Mouse (Mus musculus) C2C12 (cell line): ENCODE measurements around the gene Parp9. TPM values are rescaled to one million over a fixed set of nuclear protein-coding genes. Genes with fewer than 3 reads are reported as not detected.

Experiments used
- H3K27me3 ChIP-seq: one replicate; pipeline ENCODE4 v1.6.1; 2011; ENCODE audit not compliant: control insufficient read depth, insufficient read depth, insufficient read length
- H3K36me3 ChIP-seq: one replicate; pipeline ENCODE4 v1.6.1; 2011; ENCODE audit not compliant: control insufficient read depth, insufficient read depth
- H3K4me3 ChIP-seq: one replicate; pipeline ENCODE4 v1.5.1; 2011; ENCODE audit warnings: mild to moderate bottlenecking, control low read depth; ENCODE audit not compliant: poor library complexity, insufficient read depth, severe bottlenecking
- H3K79me2 ChIP-seq: one replicate; pipeline ENCODE4 v1.6.1; 2011; ENCODE audit not compliant: control insufficient read depth, insufficient read depth
- H3K79me3 ChIP-seq: one replicate; pipeline ENCODE4 v1.6.1; 2011; ENCODE audit warnings: low read depth, control low read depth
- H3ac ChIP-seq: one replicate; pipeline ENCODE3; 2011; ENCODE audit warnings: low read depth; ENCODE audit not compliant: control insufficient read depth, insufficient read length
- CEBPB ChIP-seq: IDR thresholded peaks from one replicate; pipeline ENCODE4 v1.6.1; 2011; ENCODE audit warnings: low read depth, mild to moderate bottlenecking, control low read depth, moderate library complexity
- CTCF ChIP-seq: IDR thresholded peaks from one replicate; pipeline ENCODE4 v1.5.1; 2011; ENCODE audit not compliant: control insufficient read depth, insufficient read depth, insufficient read length
- FOSL1 ChIP-seq: IDR thresholded peaks from one replicate; pipeline ENCODE4 v1.8.0; 2011; ENCODE audit warnings: mild to moderate bottlenecking, low read length; ENCODE audit not compliant: poor library complexity, insufficient read depth, severe bottlenecking
- MAX ChIP-seq: IDR thresholded peaks from one replicate; pipeline ENCODE4 v1.6.1; 2011; ENCODE audit warnings: mild to moderate bottlenecking, control low read depth
- MYOD1 ChIP-seq: IDR thresholded peaks from one replicate; pipeline ENCODE4 v1.6.1; 2011; ENCODE audit warnings: low read depth; ENCODE audit not compliant: control insufficient read depth, insufficient read length
- MYOG ChIP-seq: IDR thresholded peaks from one replicate; pipeline ENCODE4 v1.6.1; 2011; ENCODE audit not compliant: control insufficient read depth, insufficient read length; ENCODE audit errors: extremely low read depth
- USF1 ChIP-seq: IDR thresholded peaks from one replicate; pipeline ENCODE4 v1.6.1; 2011; ENCODE audit warnings: low read depth, mild to moderate bottlenecking, control low read depth, moderate library complexity
- polyA plus RNA-seq: library from polyadenylated mRNA; unstranded; fragments of >200 nt; fragmentation: generic; extraction: Trizol; gene quantifications from one replicate; pipeline ENCODE4 v1.2.1, GENCODE M21; 2012; ENCODE audit warnings: missing spikeins

Parp9 gene
- polyA plus RNA-seq, 1 experiment: 0.66 TPM

DNA sequence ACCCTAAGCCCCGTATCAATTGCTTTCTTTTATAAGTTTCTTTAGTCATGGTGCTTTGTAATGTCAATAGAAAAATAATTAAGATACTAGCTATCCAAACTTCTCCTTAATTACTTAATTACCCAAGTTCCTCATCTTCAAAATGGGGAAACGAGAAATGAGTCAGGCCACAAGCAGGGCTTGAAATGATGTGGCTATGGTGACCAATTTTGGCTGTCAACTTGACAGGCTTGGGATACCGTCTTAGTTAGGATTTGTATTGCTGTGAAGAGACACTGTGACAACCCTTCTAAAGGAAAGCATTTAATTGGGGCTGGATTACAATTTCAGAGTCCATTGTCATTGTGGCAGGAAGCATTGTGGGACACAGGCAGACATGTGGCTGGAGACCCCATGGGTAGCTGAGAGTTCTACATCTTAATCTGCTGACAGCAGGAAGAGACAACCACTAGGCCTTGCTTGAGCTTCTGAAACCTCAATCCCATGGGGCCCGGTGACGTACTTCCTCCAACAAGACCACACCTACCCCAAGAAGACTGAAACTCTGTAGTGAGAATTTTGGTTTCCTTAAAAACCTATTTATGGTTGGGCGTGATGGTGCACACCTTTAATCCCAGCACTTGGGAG, 35.1 kb upstream of the Parp9 start:
- H3K79me3 ChIP-seq: no peaks in the 10 kb centered on the region
- no peaks in the 10 kb centered on the region for H3K36me3 ChIP-seq
- no peak for TF ChIP-seq MYOG
- no peak for TF ChIP-seq CEBPB
- no peak for TF ChIP-seq MYOD1
- no peak for TF ChIP-seq FOSL1
- no peak for TF ChIP-seq MAX
- no peak for TF ChIP-seq USF1
- no peak for TF ChIP-seq CTCF
- H3ac ChIP-seq: no peak overlapping the region
- no peaks in the 10 kb centered on the region for H3K79me2 ChIP-seq
- H3K27me3 ChIP-seq: no peaks in the 10 kb centered on the region
- no peak overlapping the region for H3K4me3 ChIP-seq

DNA sequence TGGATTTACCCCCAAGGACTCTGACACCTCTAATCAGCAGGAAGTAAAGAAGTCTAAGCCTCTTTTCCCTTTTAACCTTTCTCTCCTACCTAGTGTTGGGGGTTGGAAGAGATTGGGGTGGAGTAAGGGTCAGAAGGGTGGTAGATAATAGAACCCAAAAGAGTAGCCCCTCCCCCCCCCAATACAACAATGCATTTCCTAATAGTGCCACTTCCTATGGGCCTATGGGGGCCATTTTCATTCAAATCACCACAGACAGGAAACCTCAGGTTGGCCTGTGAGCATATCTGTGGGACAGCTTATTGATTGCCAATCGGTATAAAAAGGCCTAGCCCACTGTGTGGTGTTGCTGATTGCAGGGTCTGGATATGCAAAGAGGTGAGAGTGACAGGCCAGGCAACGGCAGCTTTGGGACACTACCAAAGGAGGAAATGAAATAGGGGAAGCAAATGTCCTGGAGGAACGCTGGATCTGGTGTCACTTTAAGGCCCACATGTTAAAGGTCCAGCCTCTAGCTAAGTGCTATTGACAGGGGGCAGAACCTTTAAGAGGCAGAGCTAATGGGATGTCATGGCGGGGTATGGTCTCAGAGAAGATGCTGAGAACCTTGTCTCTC, 34.0 kb upstream of the Parp9 start:
- H3K79me2 ChIP-seq: no peaks in the 10 kb centered on the region
- no peak overlapping the region for H3K4me3 ChIP-seq
- no peaks in the 10 kb centered on the region for H3K79me3 ChIP-seq
- H3ac ChIP-seq: no peak overlapping the region
- no peaks in the 10 kb centered on the region for H3K27me3 ChIP-seq
- H3K36me3 ChIP-seq: no peaks in the 10 kb centered on the region
- no peak for TF ChIP-seq MYOG
- TF ChIP-seq CTCF: no peak
- no peak for TF ChIP-seq MAX
- TF ChIP-seq FOSL1: no peak
- TF ChIP-seq USF1: no peak
- no peak for TF ChIP-seq MYOD1
- TF ChIP-seq CEBPB: no peak

DNA sequence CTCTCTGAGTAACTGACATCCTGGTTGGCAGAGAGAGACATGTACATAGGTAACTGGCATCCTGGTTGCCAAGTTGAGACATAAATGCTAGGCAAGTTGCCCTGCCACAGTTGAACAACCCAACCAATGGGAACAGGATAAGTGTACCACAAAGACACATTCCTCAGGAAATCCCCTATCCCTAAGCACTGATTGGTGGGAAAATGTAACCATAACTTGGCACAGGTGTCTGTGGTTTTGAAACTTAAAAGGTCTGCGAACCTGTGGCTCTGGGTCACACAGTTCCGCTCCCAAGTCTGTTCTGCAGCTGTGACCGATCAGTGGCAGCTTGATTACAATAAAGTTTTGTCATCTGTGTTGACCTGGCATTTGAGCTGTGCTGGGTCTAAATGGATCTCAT, 32.9 kb upstream of the Parp9 start:
- H3K79me3 ChIP-seq: no peaks in the 10 kb centered on the region
- no peak overlapping the region for H3ac ChIP-seq
- no peaks in the 10 kb centered on the region for H3K27me3 ChIP-seq
- no peak overlapping the region for H3K4me3 ChIP-seq
- no peaks in the 10 kb centered on the region for H3K36me3 ChIP-seq
- H3K79me2 ChIP-seq: no peaks in the 10 kb centered on the region
- TF ChIP-seq MYOD1 (no peak), CTCF (no peak), FOSL1 (no peak), CEBPB (no peak), USF1 (no peak), MAX (no peak), MYOG (no peak)

GRCm38 (mm10) chr16:35905819-35906485, 32.3 kb upstream of the Parp9 start:
- Histone ChIP-seq H3K4me3 (no peak overlapping the region), H3K79me2 (no peaks in the 10 kb centered on the region), H3ac (no peak overlapping the region), H3K36me3 (no peaks in the 10 kb centered on the region), H3K79me3 (no peaks in the 10 kb centered on the region), H3K27me3 (no peaks in the 10 kb centered on the region)
- TF ChIP-seq MAX (no peak), MYOD1 (no peak), USF1 (no peak), FOSL1 (no peak), MYOG (no peak), CEBPB (no peak), CTCF (no peak)

DNA sequence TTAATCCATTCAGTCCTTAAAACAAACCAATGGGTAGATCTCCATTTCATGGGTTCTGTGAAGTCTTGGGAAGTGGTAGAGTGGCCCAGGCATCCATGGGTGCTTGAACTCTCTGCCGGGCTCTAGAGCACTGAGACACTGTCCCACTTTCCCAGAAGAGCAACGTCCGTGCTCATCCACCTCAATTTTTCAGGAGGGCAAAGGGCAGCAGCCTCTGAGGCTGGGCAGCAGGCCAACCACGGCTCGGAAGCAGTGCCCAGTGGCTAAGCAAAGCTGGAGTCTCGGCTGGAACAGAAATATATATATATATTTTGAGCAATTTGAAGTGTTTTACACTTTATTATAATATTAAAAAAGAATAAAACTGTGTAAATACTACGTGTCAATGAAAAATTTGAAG, 31.4 kb upstream of the Parp9 start:
- Histone ChIP-seq H3K79me3 (no peaks in the 10 kb centered on the region), H3ac (no peak overlapping the region), H3K36me3 (no peaks in the 10 kb centered on the region), H3K79me2 (no peaks in the 10 kb centered on the region), H3K4me3 (no peak overlapping the region), H3K27me3 (no peaks in the 10 kb centered on the region)
- TF ChIP-seq USF1: no peak
- TF ChIP-seq MAX: no peak
- no peak for TF ChIP-seq FOSL1
- TF ChIP-seq CTCF: no peak
- TF ChIP-seq MYOD1: no peak
- no peak for TF ChIP-seq CEBPB
- no peak for TF ChIP-seq MYOG
